Mouse (Mus musculus) testis, adult 2 months (tissue): Measurements from ENCODE around the gene Nmrk1. TPM values are rescaled to one million over a fixed set of nuclear protein-coding genes. Genes with fewer than 3 reads are reported as not detected.

ENCODE experiments used
- H3K27ac ChIP-seq: fragments of 200-500 bp; 2 replicates; pipeline ENCODE4 v1.5.1; 2012; ENCODE audit warnings: low read depth, low read length; ENCODE audit not compliant: control insufficient read depth, insufficient read depth
- H3K27me3 ChIP-seq: fragments of 200-500 bp; 2 replicates; pipeline ENCODE4 v1.6.1; 2012; ENCODE audit warnings: mild to moderate bottlenecking, low read length, moderate library complexity; ENCODE audit not compliant: control insufficient read depth, insufficient read depth
- H3K36me3 ChIP-seq: fragments of 200-500 bp; 2 replicates; pipeline ENCODE4 v1.6.1; 2012; ENCODE audit warnings: mild to moderate bottlenecking, low read length; ENCODE audit not compliant: control insufficient read depth, insufficient read depth
- H3K4me1 ChIP-seq: fragments of 200-500 bp; 2 replicates; pipeline ENCODE4 v1.6.1; 2012; ENCODE audit warnings: low read length; ENCODE audit not compliant: control insufficient read depth, insufficient read depth
- H3K4me3 ChIP-seq: fragments of 200-500 bp; 2 replicates; pipeline ENCODE4 v1.5.1; 2012; ENCODE audit warnings: low read depth, mild to moderate bottlenecking, low read length, moderate library complexity, mixed read lengths; ENCODE audit not compliant: control insufficient read depth
- CTCF ChIP-seq: fragments of 200-500 bp; IDR thresholded peaks from 2 replicates; pipeline ENCODE4 v1.5.1; 2012; ENCODE audit warnings: low read depth, mild to moderate bottlenecking, inconsistent platforms, low read length, moderate library complexity; ENCODE audit not compliant: control insufficient read depth, insufficient read depth, insufficient replicate concordance
- POLR2A ChIP-seq: fragments of 200-500 bp; IDR thresholded peaks from 2 replicates; pipeline ENCODE4 v1.6.1; 2012; ENCODE audit warnings: low read depth, mild to moderate bottlenecking, inconsistent platforms, low read length, moderate library complexity; ENCODE audit not compliant: control insufficient read depth
- polyA plus RNA-seq: library from polyadenylated mRNA; depleted of rRNA; stranded (reverse); fragments of >200 nt; gene quantifications from 2 replicates; pipeline ENCODE4 v1.2.3, GENCODE M21; 2012

Nmrk1 gene
- polyA plus RNA-seq, 1 experiment: 7.6 TPM

- H3K27ac ChIP-seq: peak overlapping the region; percentile 28; the same call in 1 of the 2 replicates
- peaks cover 12% of the 10 kb centered on the region for H3K4me1 ChIP-seq
- H3K27me3 ChIP-seq: no peaks in the 10 kb centered on the region
- no peaks in the 10 kb centered on the region for H3K36me3 ChIP-seq
- H3K4me3 ChIP-seq: peak overlapping the region; percentile 55
- no peak for TF ChIP-seq POLR2A
- TF ChIP-seq CTCF: no peak
These were observed 22.6 kb downstream of the Nmrk1 start for GRCm38 (mm10) chr19:18654330-18654729.

GRCm38 (mm10) chr19:18654984-18655383 is 23.2 kb downstream of the Nmrk1 start:
- TF ChIP-seq CTCF (no peak), POLR2A (no peak)
- peak overlapping the region; percentile 94 for H3K27ac ChIP-seq
- H3K27me3 ChIP-seq: no peaks in the 10 kb centered on the region
- H3K4me1 ChIP-seq: peaks cover 12% of the 10 kb centered on the region
- no peaks in the 10 kb centered on the region for H3K36me3 ChIP-seq
- peak overlapping the region; percentile 85 for H3K4me3 ChIP-seq

- Histone ChIP-seq H3K4me3 (peak overlapping the region; percentile 85), H3K36me3 (no peaks in the 10 kb centered on the region), H3K4me1 (peaks cover 12% of the 10 kb centered on the region), H3K27me3 (no peaks in the 10 kb centered on the region), H3K27ac (peak overlapping the region; percentile 73; the same call in 1 of the 2 replicates)
- TF ChIP-seq POLR2A (no peak), CTCF (no peak)
These were observed 24.2 kb downstream of the Nmrk1 start for GRCm38 (mm10) chr19:18655999-18656398.

- Histone ChIP-seq H3K4me3 (no peak overlapping the region), H3K4me1 (peaks cover 12% of the 10 kb centered on the region), H3K36me3 (no peaks in the 10 kb centered on the region), H3K27ac (no peak overlapping the region), H3K27me3 (no peaks in the 10 kb centered on the region)
- TF ChIP-seq CTCF: no peak
- TF ChIP-seq POLR2A: no peak
These were observed 26.7 kb downstream of the Nmrk1 start for GRCm38 (mm10) chr19:18658473-18658872.

- Histone ChIP-seq H3K27ac (no peak overlapping the region), H3K4me1 (peaks cover 9% of the 10 kb centered on the region), H3K27me3 (no peaks in the 10 kb centered on the region), H3K4me3 (no peak overlapping the region), H3K36me3 (no peaks in the 10 kb centered on the region)
- TF ChIP-seq POLR2A: no peak
These were observed 27.6 kb downstream of the Nmrk1 start for GRCm38 (mm10) chr19:18659349-18659748.

- no peak overlapping the region for H3K27ac ChIP-seq
- H3K4me3 ChIP-seq: no peak overlapping the region
- no peaks in the 10 kb centered on the region for H3K27me3 ChIP-seq
- no peaks in the 10 kb centered on the region for H3K36me3 ChIP-seq
- H3K4me1 ChIP-seq: peaks cover 4% of the 10 kb centered on the region
- TF ChIP-seq POLR2A: no peak
- no peak for TF ChIP-seq CTCF
These were observed 28.7 kb downstream of the Nmrk1 start for GRCm38 (mm10) chr19:18660466-18660865.

GRCm38 (mm10) chr19:18661683-18662082 is 29.9 kb downstream of the Nmrk1 start:
- no peak for TF ChIP-seq POLR2A
- no peak for TF ChIP-seq CTCF
- no peak overlapping the region for H3K27ac ChIP-seq
- no peaks in the 10 kb centered on the region for H3K4me1 ChIP-seq
- H3K4me3 ChIP-seq: no peak overlapping the region
- no peaks in the 10 kb centered on the region for H3K36me3 ChIP-seq
- no peaks in the 10 kb centered on the region for H3K27me3 ChIP-seq

- H3K27ac ChIP-seq: no peak overlapping the region
- no peaks in the 10 kb centered on the region for H3K36me3 ChIP-seq
- no peak overlapping the region for H3K4me3 ChIP-seq
- H3K4me1 ChIP-seq: no peaks in the 10 kb centered on the region
- H3K27me3 ChIP-seq: no peaks in the 10 kb centered on the region
- TF ChIP-seq POLR2A (no peak), CTCF (no peak)
These were observed 32.2 kb downstream of the Nmrk1 start for GRCm38 (mm10) chr19:18663904-18664303.
